Mouse (Mus musculus) MEL-GATA-1-ER (cell line): ENCODE data around the gene Wipf3.

ENCODE experiments used
- DNase-seq: peaks from one replicate; pipeline ENCODE4 v3.0.0-alpha.2; 2012; ENCODE audit warnings: low read depth; ENCODE audit errors: extremely low read depth

The Wipf3 gene

GRCm38 (mm10) chr6:54475926-54476667, 46.7 kb downstream of the Wipf3 start:
- no peak for DNase-seq

- DNase-seq = no peak
Observed at GRCm38 (mm10) chr6:54478646-54479324, 49.4 kb downstream of the Wipf3 start.

GRCm38 (mm10) chr6:54481390-54482112, 52.1 kb downstream of the Wipf3 start:
- no peak for DNase-seq

GRCm38 (mm10) chr6:54485000-54485399, 55.6 kb downstream of the Wipf3 start:
- no peak for DNase-seq

GRCm38 (mm10) chr6:54485435-54485901, 56.1 kb downstream of the Wipf3 start:
- DNase-seq = no peak

GRCm38 (mm10) chr6:54485973-54486569, 56.7 kb downstream of the Wipf3 start:
- DNase-seq = no peak

GRCm38 (mm10) chr6:54491074-54491473, 61.7 kb downstream of the Wipf3 start:
- no peak for DNase-seq

GRCm38 (mm10) chr6:54494097-54494496, 64.7 kb downstream of the Wipf3 start:
- no peak for DNase-seq

- no peak for DNase-seq
Observed at GRCm38 (mm10) chr6:54494612-54495398, 65.4 kb downstream of the Wipf3 start.

- no peak for DNase-seq
Observed at GRCm38 (mm10) chr6:54496214-54496613, 66.8 kb downstream of the Wipf3 start.

- no peak for DNase-seq
Observed at GRCm38 (mm10) chr6:54502661-54503115, 73.3 kb downstream of the Wipf3 start.

GRCm38 (mm10) chr6:54506318-54506717, 76.9 kb downstream of the Wipf3 start:
- DNase-seq = no peak

GRCm38 (mm10) chr6:54507002-54507401, 77.6 kb downstream of the Wipf3 start:
- no peak for DNase-seq

GRCm38 (mm10) chr6:54507808-54508207, 78.4 kb downstream of the Wipf3 start:
- DNase-seq = no peak

- no peak for DNase-seq
Observed at GRCm38 (mm10) chr6:54508256-54508793, 78.9 kb downstream of the Wipf3 start.

- no peak for DNase-seq
Observed at GRCm38 (mm10) chr6:54509264-54509663, 79.9 kb downstream of the Wipf3 start.

- DNase-seq = no peak
Observed at GRCm38 (mm10) chr6:54512256-54512655, 82.9 kb downstream of the Wipf3 start.

GRCm38 (mm10) chr6:54516512-54517134, 87.2 kb downstream of the Wipf3 start:
- no peak for DNase-seq

- no peak for DNase-seq
Observed at GRCm38 (mm10) chr6:54518758-54519157, 89.4 kb downstream of the Wipf3 start.

- DNase-seq = peak; percentile 84
Observed at GRCm38 (mm10) chr6:54528666-54529065, 99.3 kb downstream of the Wipf3 start.
